Mouse (Mus musculus) stomach, embryonic 16.5 days (tissue): ENCODE results near the gene Il33. TPM values are rescaled to one million over a fixed set of nuclear protein-coding genes. Genes with fewer than 3 reads are reported as not detected.

ENCODE experiments used
- ATAC-seq: fragments of 200-750 bp; cut with Nextera tagmentation; 2 replicates; pipeline ENCODE4 v1.8.0; 2017; ENCODE audit warnings: moderate number of reproducible peaks, moderate TSS enrichment; ENCODE audit not compliant: insufficient read depth, low FRiP score
- H3K27ac ChIP-seq: fragments of 300-500 bp; sonication (generic); 2 replicates; pipeline ENCODE4 v1.5.1; 2014; ENCODE audit warnings: low read length
- H3K27me3 ChIP-seq: fragments of 300-500 bp; sonication (generic); 2 replicates; pipeline ENCODE4 v1.6.1; 2014; ENCODE audit warnings: low read length, control low read depth, mixed read lengths; ENCODE audit not compliant: control insufficient read depth, insufficient read depth
- H3K36me3 ChIP-seq: fragments of 300-500 bp; sonication (generic); 2 replicates; pipeline ENCODE4 v1.6.1; 2014; ENCODE audit warnings: low read length; ENCODE audit not compliant: control insufficient read depth, insufficient read depth
- H3K4me1 ChIP-seq: fragments of 300-500 bp; sonication (generic); 2 replicates; pipeline ENCODE4 v1.6.1; 2014; ENCODE audit warnings: low read length, control low read depth, mixed read lengths; ENCODE audit not compliant: control insufficient read depth, insufficient read depth
- H3K4me2 ChIP-seq: fragments of 300-500 bp; sonication (generic); 2 replicates; pipeline ENCODE4 v1.6.1; 2014; ENCODE audit warnings: low read depth, low read length, mixed read lengths
- H3K4me3 ChIP-seq: fragments of 300-500 bp; sonication (generic); replicated peaks from 2 replicates; pipeline ENCODE4 v1.5.1; 2014; ENCODE audit warnings: mild to moderate bottlenecking, low read length
- H3K9ac ChIP-seq: fragments of 300-500 bp; sonication (generic); 2 replicates; pipeline ENCODE4 v1.6.1; 2014; ENCODE audit warnings: low read length
- H3K9me3 ChIP-seq: fragments of 300-500 bp; sonication (generic); replicated peaks from 2 replicates; pipeline ENCODE4 v1.6.1; 2016; ENCODE audit warnings: low read length, control low read depth; ENCODE audit not compliant: control insufficient read depth
- WGBS: fragments of 180-500 bp; shearing (Covaris S2); extraction: QIAGEN DNeasy Blood & Tissue Kit; methylation state at CpG from one replicate; pipeline ENCODE4 v1.1.7; 2014; 5-methylcytosine and 5-hydroxymethylcytosine counted together
- polyA plus RNA-seq: library from polyadenylated mRNA; unstranded; fragments of >200 nt; fragmentation: Nextera tagmentation; extraction: Ambion mirVana; gene quantifications from 2 replicates; pipeline ENCODE4 v1.2.1, GENCODE M21; 2015

The Il33 gene
- 14.9 and 15.0 TPM in 2 replicates for polyA plus RNA-seq

DNA sequence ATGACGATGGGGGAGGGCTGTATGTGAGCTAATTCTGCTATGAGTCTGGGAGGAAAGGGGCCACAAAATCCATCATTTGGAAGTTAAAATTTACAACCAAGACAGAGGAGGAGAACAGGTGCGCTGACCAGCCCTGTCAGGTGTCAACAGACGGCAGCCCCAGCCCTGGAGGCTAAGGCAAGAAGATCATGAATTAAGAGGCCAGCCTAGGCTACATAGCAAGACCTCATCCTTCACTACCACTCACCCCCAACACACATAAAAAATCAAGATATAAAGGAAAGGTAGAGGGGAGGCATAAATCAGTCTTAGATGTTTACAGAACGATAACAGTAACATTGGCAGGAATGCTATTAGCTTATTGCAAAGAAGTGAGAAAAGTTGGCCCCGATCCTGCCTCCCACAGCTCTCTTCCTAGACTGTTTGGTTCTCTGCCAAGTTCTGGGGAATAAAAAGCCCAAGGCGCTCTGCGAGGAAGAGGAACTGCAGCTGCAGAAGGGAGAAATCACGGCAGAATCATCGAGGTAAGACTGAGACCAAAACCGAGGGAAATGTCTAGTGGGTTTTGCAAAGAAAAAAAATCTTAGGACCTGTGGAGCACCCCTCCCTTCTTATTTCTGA lies at the start of gene Il33:
Gene Il33, plus strand, starts transcription at position 477 of the 621 bp plus-strand sequence.
- Histone ChIP-seq H3K4me3 (peak within 1 kb of the TSS; percentile 13), H3K27ac (peak within 1 kb of the TSS; percentile 62), H3K9ac (no peak within 1 kb of the TSS), H3K36me3 (no peaks in the 10 kb centered on the region), H3K9me3 (no peaks in the 10 kb centered on the region), H3K27me3 (no peaks in the 10 kb centered on the region), H3K4me2 (peak within 1 kb of the TSS; percentile 32), H3K4me1 (peaks cover 21% of the 10 kb centered on the region)
- WGBS: 17% methylated on average over 10 of the region's 10 CpGs
- peak; percentile 45; the same call in 1 of the 2 replicates for ATAC-seq

DNA sequence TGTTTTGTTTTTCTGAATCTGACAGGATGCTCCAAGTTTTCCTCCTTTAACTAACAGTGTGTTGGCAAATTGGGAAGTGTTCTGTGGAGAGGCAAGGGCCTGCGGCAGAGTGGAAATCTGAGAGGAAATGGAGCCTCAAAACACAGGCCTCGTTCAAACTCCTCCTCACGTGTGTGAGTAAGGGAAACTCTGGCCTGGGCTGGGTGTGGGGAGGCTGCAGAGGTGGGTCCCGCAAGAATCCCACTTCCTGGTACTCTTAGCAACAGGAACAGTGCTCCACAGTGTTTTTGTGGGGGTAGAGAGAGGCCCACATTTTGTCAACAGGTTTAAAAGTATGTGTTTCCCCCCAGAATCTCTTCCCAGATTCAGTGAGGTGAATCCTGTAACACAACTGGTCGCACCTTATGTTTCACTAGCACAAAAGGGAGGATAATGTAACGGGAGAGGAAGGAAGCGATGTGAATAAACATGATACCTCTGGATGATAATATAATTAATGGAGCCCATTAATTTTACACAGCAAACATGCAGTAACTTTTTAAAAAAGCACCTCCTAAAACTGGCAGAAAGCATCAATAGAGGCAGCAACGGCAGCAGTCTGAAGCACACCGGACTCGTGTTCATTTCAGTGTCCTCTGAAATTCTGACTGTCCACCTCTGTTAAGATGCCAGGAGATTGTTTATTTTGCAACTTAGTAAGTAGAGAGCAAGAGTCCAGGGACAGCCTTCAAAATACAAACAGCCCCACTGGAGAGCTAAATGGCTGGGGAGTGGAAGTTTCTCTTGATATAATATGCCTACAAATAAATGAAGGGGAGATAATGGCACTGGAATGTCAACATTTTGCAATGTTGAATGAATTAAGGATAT lies 47.3 kb upstream of the Il33 start:
- no peak overlapping the region for H3K9ac ChIP-seq
- ATAC-seq: no peak
- 54% methylated on average over 10 of the region's 10 CpGs for WGBS
- no peak overlapping the region for H3K4me3 ChIP-seq
- peaks cover 18% of the 10 kb centered on the region for H3K4me1 ChIP-seq
- H3K9me3 ChIP-seq: no peaks in the 10 kb centered on the region
- no peak overlapping the region for H3K4me2 ChIP-seq
- no peaks in the 10 kb centered on the region for H3K27me3 ChIP-seq
- no peaks in the 10 kb centered on the region for H3K36me3 ChIP-seq
- H3K27ac ChIP-seq: 0 out of 2 replicates have a peak overlapping the region, but pooled peaks have one; percentile 4

DNA sequence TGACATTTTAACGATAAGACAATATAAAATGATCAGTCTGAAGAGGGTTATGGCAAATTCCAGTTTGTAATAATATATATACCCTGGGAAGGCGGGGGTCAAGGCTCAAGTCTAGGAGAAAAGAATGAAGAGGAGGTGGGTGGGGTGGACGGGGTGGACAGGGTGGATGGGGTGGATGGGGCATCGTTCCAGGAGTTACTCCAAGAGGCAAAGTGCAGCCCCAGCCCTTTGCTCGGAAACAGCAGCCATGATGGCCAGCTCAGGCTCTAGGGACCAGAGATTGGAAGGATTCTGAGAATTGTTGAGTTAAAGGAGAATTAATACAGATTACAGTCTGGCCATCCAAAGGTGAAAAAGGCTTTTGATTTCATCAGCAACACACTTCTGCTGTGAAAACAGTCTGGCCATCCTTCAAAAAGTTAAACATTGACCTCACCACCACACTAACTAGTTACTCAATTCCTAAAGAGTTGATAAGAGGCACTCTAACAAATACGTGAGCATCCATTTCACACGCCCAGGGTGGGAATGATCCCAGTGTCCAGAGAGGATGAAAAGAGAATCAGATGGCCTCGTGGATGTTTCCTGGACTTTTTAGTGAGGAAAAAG lies 45.9 kb upstream of the Il33 start:
- WGBS: 66% methylated on average over 8 of the region's 8 CpGs

DNA sequence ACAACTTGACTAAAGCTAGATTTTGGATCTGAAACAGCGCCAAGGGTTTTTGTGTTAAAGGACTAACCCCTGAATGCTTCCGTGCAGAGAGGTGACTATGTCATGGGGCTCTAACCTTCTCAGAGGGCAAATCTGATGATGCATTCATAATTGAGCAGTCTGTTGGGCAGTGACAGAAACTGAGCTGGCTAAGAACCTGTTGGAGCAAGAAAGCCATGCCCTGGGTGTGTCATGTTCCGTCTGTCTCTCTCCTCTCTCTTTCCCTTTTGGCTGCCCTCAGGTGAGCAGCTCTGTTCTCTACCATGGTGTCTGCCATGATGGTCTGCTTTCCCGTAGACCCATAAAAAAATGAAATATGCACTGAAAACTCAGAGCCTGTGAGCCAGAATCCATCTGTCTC lies 44.0 kb upstream of the Il33 start:
- Histone ChIP-seq H3K9ac (no peak overlapping the region), H3K36me3 (no peaks in the 10 kb centered on the region), H3K27me3 (no peaks in the 10 kb centered on the region), H3K4me1 (peaks cover 13% of the 10 kb centered on the region), H3K4me2 (no peak overlapping the region), H3K4me3 (no peak overlapping the region), H3K9me3 (no peaks in the 10 kb centered on the region), H3K27ac (no peak overlapping the region)
- WGBS: 83% methylated on average over 4 of the region's 4 CpGs
- no peak for ATAC-seq

More for the DNA sequence above, 45.9 kb upstream of the Il33 start:
- H3K4me3 ChIP-seq: no peak overlapping the region
- ATAC-seq: no peak
- H3K4me1 ChIP-seq: peaks cover 16% of the 10 kb centered on the region
- no peak overlapping the region for H3K27ac ChIP-seq
- H3K9me3 ChIP-seq: no peaks in the 10 kb centered on the region
- H3K27me3 ChIP-seq: no peaks in the 10 kb centered on the region
- no peak overlapping the region for H3K4me2 ChIP-seq
- no peaks in the 10 kb centered on the region for H3K36me3 ChIP-seq
- H3K9ac ChIP-seq: no peak overlapping the region

DNA sequence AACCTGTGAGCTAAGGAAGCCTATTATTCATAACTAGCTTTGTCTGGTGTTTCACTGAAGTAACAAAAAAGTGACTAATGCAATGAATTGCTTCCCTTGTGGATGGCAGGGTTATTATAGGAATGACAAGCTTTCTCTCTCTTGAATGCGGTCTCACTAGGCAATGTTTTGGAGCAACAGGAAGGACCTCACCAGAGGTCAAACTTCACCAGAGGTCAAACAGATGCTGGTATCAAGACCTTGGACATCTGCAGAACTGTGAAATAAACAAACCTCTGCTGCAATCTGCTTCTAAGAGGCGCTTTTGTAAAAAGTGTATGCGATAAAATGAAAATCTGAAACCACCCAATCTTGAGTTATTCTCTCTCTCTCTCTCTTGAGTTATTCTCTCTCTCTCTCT lies 42.2 kb upstream of the Il33 start:
- Histone ChIP-seq H3K27ac (no peak overlapping the region), H3K9ac (no peak overlapping the region), H3K4me1 (peaks cover 8% of the 10 kb centered on the region), H3K36me3 (no peaks in the 10 kb centered on the region), H3K27me3 (no peaks in the 10 kb centered on the region), H3K9me3 (no peaks in the 10 kb centered on the region), H3K4me2 (no peak overlapping the region), H3K4me3 (no peak overlapping the region)
- no peak for ATAC-seq
- WGBS: 79% methylated on average over 3 of the region's 3 CpGs

DNA sequence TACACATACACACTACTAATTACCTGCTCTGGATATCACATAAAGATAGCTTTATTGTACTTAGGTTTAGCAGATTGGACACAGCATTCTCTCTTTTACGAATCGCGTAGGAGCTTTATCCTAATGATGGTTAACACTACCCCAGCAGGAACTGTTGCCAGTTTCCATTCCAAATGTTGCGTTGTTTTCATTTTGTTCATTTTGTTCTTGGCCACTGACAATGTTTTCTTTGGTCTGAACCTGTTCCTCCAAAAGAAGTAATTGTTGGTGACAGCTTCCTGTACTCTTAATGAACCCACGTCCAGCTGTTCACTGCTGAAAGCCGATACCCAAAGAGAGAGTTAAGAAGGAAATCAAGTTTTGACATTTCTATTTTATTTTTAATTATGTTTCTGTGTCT lies 39.4 kb upstream of the Il33 start:
- no peaks in the 10 kb centered on the region for H3K9me3 ChIP-seq
- H3K9ac ChIP-seq: no peak overlapping the region
- 80% methylated on average over 6 of the region's 6 CpGs for WGBS
- H3K4me2 ChIP-seq: no peak overlapping the region
- no peak overlapping the region for H3K27ac ChIP-seq
- no peaks in the 10 kb centered on the region for H3K36me3 ChIP-seq
- no peak for ATAC-seq
- no peak overlapping the region for H3K4me3 ChIP-seq
- H3K4me1 ChIP-seq: no peaks in the 10 kb centered on the region
- H3K27me3 ChIP-seq: no peaks in the 10 kb centered on the region

DNA sequence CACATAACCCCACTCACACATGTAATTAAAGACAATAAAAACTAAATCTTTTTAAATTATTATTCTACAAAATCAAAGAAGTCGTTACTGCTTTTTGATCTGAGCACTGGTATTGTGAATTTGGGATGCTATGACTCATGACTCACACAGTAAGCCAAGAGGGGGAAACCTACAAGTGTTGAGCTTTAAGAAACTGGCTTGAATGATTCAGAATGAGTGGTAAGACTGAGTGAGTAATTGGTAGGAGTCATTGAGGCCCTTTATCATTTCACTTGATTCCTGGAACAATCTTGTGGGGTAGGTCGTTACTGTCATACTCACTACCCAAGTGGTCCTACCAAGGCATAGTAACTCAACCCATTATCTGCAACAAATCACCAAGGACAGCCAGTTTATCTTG lies 37.4 kb upstream of the Il33 start:
- H3K27ac ChIP-seq: no peak overlapping the region
- no peak for ATAC-seq
- 0 out of 2 replicates have a peak, but pooled peaks cover 2% of the 10 kb centered on the region for H3K4me1 ChIP-seq
- no peak overlapping the region for H3K4me3 ChIP-seq
- no peaks in the 10 kb centered on the region for H3K36me3 ChIP-seq
- H3K9me3 ChIP-seq: no peaks in the 10 kb centered on the region
- no peaks in the 10 kb centered on the region for H3K27me3 ChIP-seq
- no peak overlapping the region for H3K9ac ChIP-seq
- WGBS: 85% methylated on average over 2 of the region's 2 CpGs
- H3K4me2 ChIP-seq: no peak overlapping the region

DNA sequence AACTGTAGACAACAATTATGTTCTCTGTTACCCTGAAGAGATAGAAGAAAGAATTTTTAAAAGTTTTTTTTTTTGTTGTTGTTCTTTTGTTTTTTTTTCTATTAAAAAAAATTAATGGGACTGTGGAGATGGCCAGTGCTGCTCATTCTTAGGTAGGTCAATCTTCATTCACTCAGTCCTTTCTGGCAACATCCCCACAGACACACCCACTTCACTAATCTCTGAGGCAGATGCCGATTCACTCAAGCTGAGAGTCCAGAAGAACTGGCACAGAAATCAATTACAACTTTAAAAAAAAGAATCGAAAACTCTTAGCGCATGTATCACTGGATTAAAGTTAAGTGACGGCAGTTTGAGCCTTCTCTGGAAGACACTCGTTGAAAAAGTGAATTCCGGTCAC lies 36.0 kb upstream of the Il33 start:
- Histone ChIP-seq H3K9me3 (no peaks in the 10 kb centered on the region), H3K27ac (no peak overlapping the region), H3K36me3 (no peaks in the 10 kb centered on the region), H3K4me1 (0 out of 2 replicates have a peak, but pooled peaks cover 4% of the 10 kb centered on the region), H3K27me3 (no peaks in the 10 kb centered on the region), H3K4me3 (no peak overlapping the region), H3K4me2 (no peak overlapping the region), H3K9ac (no peak overlapping the region)
- 86% methylated on average over 6 of the region's 6 CpGs for WGBS
- ATAC-seq: no peak

DNA sequence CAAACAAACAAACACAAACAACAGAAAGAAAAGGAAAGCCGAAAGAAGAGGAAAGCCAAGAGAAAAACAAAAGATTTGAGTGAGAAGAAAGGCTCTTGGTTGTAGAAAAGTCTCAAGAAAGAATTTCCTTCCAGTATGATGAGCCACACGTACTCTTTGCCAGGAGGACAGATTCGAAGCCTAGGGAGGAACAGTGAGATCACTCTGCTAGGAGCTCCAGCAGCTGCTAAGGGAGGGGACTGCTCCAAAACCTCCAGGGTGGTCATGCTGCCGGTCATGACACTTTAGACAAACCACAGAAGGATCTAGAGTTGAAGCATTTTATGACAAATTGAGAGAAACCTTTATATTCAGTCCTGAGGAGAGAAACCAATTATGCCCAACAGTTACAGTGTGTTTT lies 32.9 kb upstream of the Il33 start:
- Histone ChIP-seq H3K4me1 (0 out of 2 replicates have a peak, but pooled peaks cover 4% of the 10 kb centered on the region), H3K4me3 (no peak overlapping the region), H3K27ac (0 out of 2 replicates have a peak overlapping the region, but pooled peaks have one; percentile 58), H3K36me3 (no peaks in the 10 kb centered on the region), H3K9ac (no peak overlapping the region), H3K9me3 (no peaks in the 10 kb centered on the region), H3K4me2 (no peak overlapping the region), H3K27me3 (no peaks in the 10 kb centered on the region)
- WGBS: 67% methylated on average over 4 of the region's 4 CpGs
- ATAC-seq: no peak
